Mouse (Mus musculus) gastrocnemius, postnatal 10 days (tissue): ENCODE measurements around the gene Hes2. TPM values are rescaled to one million over a fixed set of nuclear protein-coding genes. Genes with fewer than 3 reads are reported as not detected.

Source experiments
- DNase-seq: peaks from one replicate; pipeline ENCODE4 v3.0.0; 2021; ENCODE audit warnings: mixed read lengths
- total RNA-seq, 2 experiments: library from RNA; stranded (reverse); gene quantifications; 2 replicates each; pipeline ENCODE4 v1.2.3; 2021

The Hes2 gene
- total RNA-seq, 2 experiments from 2014 or later, result not detected

GRCm38 (mm10) chr4:152159285-152159678 is 615 bp downstream of the Hes2 start:
- DNase-seq, result no peak

DNA sequence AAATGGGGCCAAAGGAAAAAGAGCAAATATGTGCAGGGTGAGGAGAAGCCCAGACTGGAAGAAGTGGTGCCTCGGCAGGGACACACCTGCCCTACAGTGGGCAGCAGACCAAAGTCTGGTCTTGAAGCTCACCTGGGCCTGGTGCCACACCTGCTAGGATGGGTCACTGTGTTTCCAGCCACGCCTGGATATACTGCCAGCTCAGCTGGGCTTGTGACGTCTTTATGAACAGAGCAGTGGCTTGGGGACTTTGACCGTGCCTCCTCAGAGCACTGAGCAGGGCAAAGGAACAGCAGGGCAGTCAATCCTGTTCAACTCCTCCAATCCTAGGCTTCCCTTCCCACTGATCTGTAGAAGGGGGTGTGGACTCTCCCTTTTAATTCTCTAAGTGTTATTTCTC is 2.1 kb downstream of the Hes2 start:
- DNase-seq, result no peak

DNA sequence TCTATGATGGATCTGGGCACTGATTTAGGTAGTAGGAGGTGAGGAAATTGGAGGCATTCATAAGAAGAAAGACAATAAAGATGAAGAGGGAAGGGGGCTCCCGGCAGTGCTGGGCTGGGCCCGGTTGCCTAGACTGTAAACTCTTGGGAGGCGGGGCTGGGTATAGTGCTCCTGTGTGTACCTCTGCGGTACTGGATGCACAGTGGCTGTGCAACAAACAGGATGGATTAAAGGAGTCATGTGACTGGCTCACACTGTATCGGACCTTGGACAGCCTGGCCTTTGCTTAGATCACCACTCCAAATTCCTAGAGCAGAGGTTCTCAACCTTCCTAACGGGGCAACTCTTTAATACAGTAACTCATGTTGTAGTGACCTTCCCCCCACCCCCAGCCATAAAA is 2.9 kb downstream of the Hes2 start:
- DNase-seq, result no peak

DNA sequence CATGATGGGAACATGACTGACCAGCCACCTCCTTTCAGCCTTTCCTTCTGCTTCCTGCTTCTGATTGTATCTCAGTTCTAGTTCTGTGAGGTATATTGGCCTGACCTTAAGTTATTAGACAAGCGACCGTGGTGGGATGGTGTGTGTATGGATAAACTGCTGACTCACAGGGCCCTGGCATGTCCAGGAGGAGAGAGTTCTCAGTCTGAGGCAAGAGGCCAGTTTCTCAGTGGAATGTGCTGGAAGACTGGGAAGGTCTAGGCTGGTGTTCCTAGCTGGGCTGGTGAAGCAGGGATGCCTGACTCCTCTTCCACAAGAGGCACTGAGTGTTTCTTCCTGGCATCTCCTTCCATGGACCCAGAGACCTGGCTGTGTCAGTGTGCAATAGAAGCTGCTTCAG is 4.1 kb downstream of the Hes2 start:
- DNase-seq, result no peak

DNA sequence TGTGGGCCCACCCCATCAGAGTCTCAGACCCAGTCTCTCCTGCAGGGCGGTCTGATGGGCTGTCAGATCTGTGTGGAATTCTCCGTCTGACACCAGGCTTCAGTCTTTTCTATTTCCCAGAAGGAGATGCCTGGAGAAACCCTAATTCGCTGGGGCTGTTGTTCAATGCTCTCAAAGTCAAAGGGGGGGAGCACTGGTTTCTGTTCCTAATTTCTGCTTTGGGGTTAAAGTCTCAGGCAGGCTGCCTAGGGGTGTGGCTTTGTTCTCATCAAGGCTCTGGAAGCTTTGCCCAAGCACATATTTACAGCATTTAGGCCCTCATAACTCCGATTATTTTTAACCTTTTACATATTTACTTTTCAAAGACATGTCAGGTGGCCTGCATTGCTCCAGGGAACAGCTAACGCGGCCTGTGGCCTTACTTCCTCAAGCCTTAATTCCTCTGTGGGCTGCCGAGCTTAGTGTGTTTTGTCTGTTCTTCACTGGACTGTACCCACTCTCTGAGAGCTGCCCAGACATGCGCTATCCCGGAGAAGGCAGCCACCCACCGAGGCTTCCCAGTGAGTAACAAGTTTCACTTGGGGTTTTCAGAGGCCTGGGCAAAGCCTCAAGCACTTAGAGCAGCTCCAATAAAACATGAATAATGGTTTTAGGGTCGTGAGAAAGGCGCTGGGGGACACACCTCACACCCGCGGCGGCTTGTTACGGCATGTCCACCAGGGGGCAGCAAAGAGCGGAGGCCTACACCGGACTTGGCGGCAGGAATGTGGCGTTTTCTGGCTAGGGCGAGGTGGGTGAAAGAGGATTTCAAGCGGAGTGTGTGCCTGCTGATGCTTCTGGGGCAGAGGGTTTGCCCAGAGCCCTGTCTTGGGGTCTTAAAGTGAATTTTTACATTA is 6.6 kb downstream of the Hes2 start:
- peak; percentile 85 for DNase-seq

DNA sequence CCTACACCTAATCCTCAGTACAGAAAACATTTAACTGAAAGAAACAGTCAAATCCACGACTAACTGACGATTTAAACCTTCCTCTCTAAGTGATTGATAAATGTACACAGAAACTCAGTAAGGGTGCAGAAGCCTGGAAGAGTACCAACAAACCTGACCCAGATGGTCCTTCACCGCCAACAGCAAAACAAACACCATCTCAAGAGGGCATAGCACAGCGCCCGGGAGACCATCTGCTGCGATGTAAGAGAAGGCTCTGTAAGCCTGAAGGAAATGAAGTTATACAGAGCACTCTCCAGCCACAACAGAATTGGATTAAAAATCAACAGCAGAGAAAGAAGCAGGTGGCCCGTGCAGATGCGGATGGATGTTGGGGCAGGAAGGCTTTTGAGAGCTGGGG is 9.4 kb downstream of the Hes2 start:
- no peak for DNase-seq

GRCm38 (mm10) chr4:152169103-152169502 is 10.4 kb downstream of the Hes2 start:
- DNase-seq, result no peak

DNA sequence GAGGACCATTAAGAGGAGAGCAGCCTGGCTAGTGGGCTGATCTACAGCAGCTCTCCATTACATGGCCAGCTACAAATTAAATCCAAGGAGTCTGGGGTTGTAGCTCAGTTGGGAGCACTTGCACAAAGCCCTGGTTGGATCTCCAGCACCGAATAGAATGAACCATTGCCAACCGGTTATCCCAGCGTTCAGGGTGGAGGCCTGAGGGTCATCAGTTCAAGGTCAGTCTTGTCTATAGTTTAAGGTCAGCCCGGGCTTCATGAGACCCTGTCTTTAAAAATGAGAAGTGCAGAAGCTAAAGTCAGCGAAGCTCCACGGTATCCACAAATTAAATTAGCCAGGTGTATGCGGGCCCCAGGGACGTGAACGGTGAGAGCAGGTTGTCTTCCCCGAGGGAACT is 11.6 kb downstream of the Hes2 start:
- DNase-seq, result no peak

- DNase-seq, result no peak
Observed at GRCm38 (mm10) chr4:152171543-152171942, 12.9 kb downstream of the Hes2 start.

GRCm38 (mm10) chr4:152173041-152173440 is 14.4 kb downstream of the Hes2 start:
- DNase-seq, result peak; percentile 81

GRCm38 (mm10) chr4:152173956-152174355 is 15.3 kb downstream of the Hes2 start:
- DNase-seq, result no peak

DNA sequence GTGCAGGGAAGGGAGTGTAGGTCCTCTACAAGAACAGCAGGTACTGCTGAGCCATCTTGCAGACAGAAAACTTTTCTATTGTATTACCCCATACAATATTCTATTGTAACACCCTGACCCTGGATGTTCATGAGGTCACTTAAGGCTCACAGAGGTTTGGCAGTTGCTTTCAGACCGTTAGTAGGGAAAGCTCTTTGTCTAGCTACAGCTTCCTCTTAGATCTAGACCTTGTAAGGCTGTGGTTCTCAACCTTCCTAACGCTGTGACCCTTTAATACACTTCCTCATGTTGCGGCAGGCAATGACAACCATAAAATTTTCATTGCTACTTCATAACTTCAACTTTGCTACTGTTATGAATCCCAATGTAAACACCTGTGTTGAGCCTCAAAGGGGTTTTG is 18.0 kb downstream of the Hes2 start:
- DNase-seq, result no peak

GRCm38 (mm10) chr4:152177174-152177536 is 18.5 kb downstream of the Hes2 start:
- no peak for DNase-seq

- DNase-seq, result peak; percentile 94
Observed at GRCm38 (mm10) chr4:152177537-152178343, 19.1 kb downstream of the Hes2 start, which contains the start of gene Acot7. Gene Acot7 (plus strand): TSS chr4:152178134.

GRCm38 (mm10) chr4:152178344-152178864 is 19.7 kb downstream of the Hes2 start:
- DNase-seq, result peak; percentile 54

- DNase-seq, result no peak
Observed at GRCm38 (mm10) chr4:152178916-152179705, 20.4 kb downstream of the Hes2 start.

GRCm38 (mm10) chr4:152179946-152180660 is 21.4 kb downstream of the Hes2 start:
- DNase-seq, result no peak

DNA sequence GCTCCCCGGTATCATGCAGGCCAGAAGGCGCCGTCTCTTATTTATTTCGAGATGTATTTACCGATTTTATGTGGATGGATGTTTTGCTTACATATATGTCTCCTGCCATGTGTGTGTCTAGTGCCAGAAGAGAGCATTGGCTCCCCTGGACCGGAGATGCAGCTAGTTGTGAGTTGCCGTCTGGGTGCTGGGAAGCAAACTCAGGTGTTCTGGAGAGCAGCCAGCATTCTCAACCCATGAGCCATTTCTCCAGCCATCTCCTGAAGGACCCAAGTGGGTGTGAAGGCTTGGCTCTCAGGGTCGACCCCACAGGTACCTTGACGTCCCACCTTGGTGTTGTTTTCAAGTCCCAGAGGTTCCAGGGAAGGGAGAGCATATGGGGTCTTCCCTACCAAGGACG is 23.5 kb downstream of the Hes2 start:
- DNase-seq, result no peak

- DNase-seq, result no peak
Observed at GRCm38 (mm10) chr4:152184353-152185035, 25.8 kb downstream of the Hes2 start.

GRCm38 (mm10) chr4:152185137-152185509 is 26.5 kb downstream of the Hes2 start:
- DNase-seq, result no peak
